Mouse (Mus musculus): Measurements from ENCODE around the gene Galnt12. TPM values are rescaled to one million over a fixed set of nuclear protein-coding genes. Genes with fewer than 3 reads are reported as not detected.

Galnt12 gene
- polyA plus RNA-seq, 1 experiment from 2014 or later = 1.2 TPM

DNA sequence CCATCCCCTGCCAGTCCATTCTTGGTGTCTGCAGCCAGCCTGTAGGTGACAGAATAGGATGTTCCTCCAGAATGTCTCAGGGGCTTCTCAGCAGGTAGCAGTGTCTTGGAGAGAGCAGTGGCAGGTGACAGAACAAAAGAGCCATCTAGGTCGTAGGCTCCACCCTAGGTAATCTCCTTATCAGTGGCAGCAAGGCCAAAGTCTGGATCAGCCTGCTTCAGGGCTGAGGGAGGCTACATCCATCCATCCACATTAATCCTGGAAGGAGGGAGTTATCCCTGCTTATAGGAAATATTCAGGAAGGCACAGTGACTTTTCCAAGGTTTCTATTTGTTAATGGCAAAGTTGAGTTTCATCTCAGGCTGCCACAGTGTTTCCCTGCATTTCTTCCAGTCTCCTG lies 80.6 kb downstream of the Galnt12 start:
- no peak overlapping the region for H3K9ac ChIP-seq
- H3K4me3 ChIP-seq = no peak overlapping the region
- H3K4me1 ChIP-seq (replicated peaks) = no peaks in the 10 kb centered on the region
- ATAC-seq (ENCODE audit: low read depth) = no peak
- H3K27ac ChIP-seq (replicated peaks) = no peak overlapping the region
- no peaks in the 10 kb centered on the region for H3K36me3 ChIP-seq
- no peaks in the 10 kb centered on the region for H3K9me3 ChIP-seq
- 71% methylated on average over 1 of the region's 1 CpGs for WGBS
- no peak overlapping the region for H3K4me2 ChIP-seq
- no peaks in the 10 kb centered on the region for H3K27me3 ChIP-seq

Other genes starting within 250 kb of the Galnt12 start
- 4.3 and 5.0 TPM in 2 replicates for gene Gabbr2, start 100.0 kb upstream of the Galnt12 start, polyA plus RNA-seq (2015; fragmentation: Nextera tagmentation; extraction: Ambion mirVana)
- 4.4 and 4.8 TPM in 2 replicates for gene Anks6, start 34.5 kb upstream of the Galnt12 start, polyA plus RNA-seq (2015; fragmentation: Nextera tagmentation; extraction: Ambion mirVana)
- 5.2 and 5.9 TPM in 2 replicates for gene Col15a1, start 116.3 kb downstream of the Galnt12 start, polyA plus RNA-seq (2015; fragmentation: Nextera tagmentation; extraction: Ambion mirVana)